Mouse (Mus musculus) frontal cortex, adult 2 months (tissue): ENCODE measurements around the gene Cux1. TPM values are rescaled to one million over a fixed set of nuclear protein-coding genes. Genes with fewer than 3 reads are reported as not detected.

ENCODE experiments used
- DNase-seq, 2 experiments: peaks; one replicate each; pipeline ENCODE4 v3.0.0; 2022; ENCODE audit warnings: low spot score in 1 of 2; ENCODE audit errors: extremely low spot score in 1 of 2
- polyA plus RNA-seq: library from polyadenylated mRNA; depleted of rRNA; stranded (reverse); fragments of >200 nt; gene quantifications from 2 replicates; pipeline ENCODE4 v1.2.3, GENCODE M21; 2012

The Cux1 gene
- polyA plus RNA-seq, 1 experiment = 65.0 TPM

- DNase-seq = no peak
These were observed 231.6 kb downstream of the Cux1 start for GRCm38 (mm10) chr5:136335681-136336080.

- no peak for DNase-seq
These were observed 232.5 kb downstream of the Cux1 start for GRCm38 (mm10) chr5:136334780-136335179.

GRCm38 (mm10) chr5:136334051-136334450 is 233.2 kb downstream of the Cux1 start:
- DNase-seq = no peak

GRCm38 (mm10) chr5:136332786-136333462 is 234.4 kb downstream of the Cux1 start:
- DNase-seq = no peak

GRCm38 (mm10) chr5:136327736-136328135 is 239.6 kb downstream of the Cux1 start:
- DNase-seq = no peak

- DNase-seq = no peak
These were observed 240.7 kb downstream of the Cux1 start for GRCm38 (mm10) chr5:136326626-136327025.

GRCm38 (mm10) chr5:136324506-136324905 is 242.8 kb downstream of the Cux1 start:
- no peak for DNase-seq

GRCm38 (mm10) chr5:136321378-136321777 is 245.9 kb downstream of the Cux1 start:
- peak in 1 of 2 experiments; percentile 26 for DNase-seq

GRCm38 (mm10) chr5:136312566-136312965 is 254.7 kb downstream of the Cux1 start:
- no peak for DNase-seq

GRCm38 (mm10) chr5:136312166-136312565 is 255.1 kb downstream of the Cux1 start:
- DNase-seq = no peak

- peak; percentile 20 to 37 for DNase-seq
These were observed 261.0 kb downstream of the Cux1 start for GRCm38 (mm10) chr5:136306254-136306653.

- peak in 1 of 2 experiments; percentile 32 for DNase-seq
These were observed 263.8 kb downstream of the Cux1 start for GRCm38 (mm10) chr5:136303409-136303983.

- DNase-seq = no peak
These were observed 266.4 kb downstream of the Cux1 start for GRCm38 (mm10) chr5:136300880-136301279.

- DNase-seq = peak in 1 of 2 experiments; percentile 24
These were observed 269.6 kb downstream of the Cux1 start for GRCm38 (mm10) chr5:136297691-136298090.

- no peak for DNase-seq
These were observed 270.4 kb downstream of the Cux1 start for GRCm38 (mm10) chr5:136296911-136297310.

GRCm38 (mm10) chr5:136292971-136293418 is 274.3 kb downstream of the Cux1 start:
- DNase-seq = peak in 1 of 2 experiments; percentile 12

GRCm38 (mm10) chr5:136292361-136292760 is 274.9 kb downstream of the Cux1 start:
- no peak for DNase-seq

- no peak for DNase-seq
These were observed 275.7 kb downstream of the Cux1 start for GRCm38 (mm10) chr5:136291562-136291961.

- no peak for DNase-seq
These were observed 277.5 kb downstream of the Cux1 start for GRCm38 (mm10) chr5:136289776-136290175.

- no peak for DNase-seq
These were observed 278.8 kb downstream of the Cux1 start for GRCm38 (mm10) chr5:136288351-136289081.

GRCm38 (mm10) chr5:136286566-136286965 is 280.7 kb downstream of the Cux1 start:
- DNase-seq = no peak
